Mouse (Mus musculus) heart, embryonic 15.5 days (tissue): Measurements from ENCODE around the gene Tut1. TPM values are rescaled to one million over a fixed set of nuclear protein-coding genes. Genes with fewer than 3 reads are reported as not detected.
"Not testable (repeated sequence)": the region's sequence is repeated elsewhere in the genome, so short reads cannot be mapped to it uniquely, and the experiment has no call there.

Experiments
- ATAC-seq: fragments of 200-750 bp; cut with Nextera tagmentation; replicated peaks from 2 replicates; pipeline ENCODE4 v1.8.0; 2017; ENCODE audit warnings: low read depth, moderate TSS enrichment; ENCODE audit not compliant: insufficient number of reproducible peaks, insufficient read depth, low FRiP score
- H3K27ac ChIP-seq: fragments of 300-500 bp; sonication (generic); 2 replicates; pipeline ENCODE4 v1.5.1; 2015; ENCODE audit warnings: mild to moderate bottlenecking, inconsistent platforms
- H3K27me3 ChIP-seq: fragments of 300-500 bp; sonication (generic); 2 replicates; pipeline ENCODE4 v1.6.1; 2015; ENCODE audit warnings: inconsistent platforms
- H3K36me3 ChIP-seq: fragments of 300-500 bp; sonication (generic); 2 replicates; pipeline ENCODE4 v1.6.1; 2015; ENCODE audit warnings: mild to moderate bottlenecking, inconsistent platforms
- H3K4me1 ChIP-seq: fragments of 300-500 bp; sonication (generic); replicated peaks from 2 replicates; pipeline ENCODE4 v1.6.1; 2015; ENCODE audit warnings: inconsistent platforms
- H3K4me2 ChIP-seq: fragments of 300-500 bp; sonication (generic); 2 replicates; pipeline ENCODE4 v1.6.1; 2015; ENCODE audit warnings: inconsistent platforms, mild to moderate bottlenecking, moderate library complexity
- H3K4me3 ChIP-seq: fragments of 300-500 bp; sonication (generic); 2 replicates; pipeline ENCODE4 v1.5.1; 2015; ENCODE audit warnings: mild to moderate bottlenecking, inconsistent platforms
- H3K9ac ChIP-seq: fragments of 300-500 bp; sonication (generic); 2 replicates; pipeline ENCODE4 v1.6.1; 2015; ENCODE audit warnings: mild to moderate bottlenecking, inconsistent platforms
- H3K9me3 ChIP-seq: fragments of 300-500 bp; sonication (generic); replicated peaks from 2 replicates; pipeline ENCODE4 v1.6.1; 2016; ENCODE audit warnings: inconsistent platforms
- WGBS: fragments of 180-500 bp; shearing (Covaris S2); methylation state at CpG from one replicate; pipeline ENCODE4 v1.1.7; 2015; ENCODE audit warnings: mixed read lengths; 5-methylcytosine and 5-hydroxymethylcytosine counted together
- polyA plus RNA-seq: library from polyadenylated mRNA; unstranded; fragments of >200 nt; fragmentation: Nextera tagmentation; extraction: Ambion mirVana; gene quantifications from 2 replicates; pipeline ENCODE4 v1.2.1, GENCODE M21; 2015

Gene Tut1
- polyA plus RNA-seq, 1 experiment from 2014 or later = 13.7 TPM

DNA sequence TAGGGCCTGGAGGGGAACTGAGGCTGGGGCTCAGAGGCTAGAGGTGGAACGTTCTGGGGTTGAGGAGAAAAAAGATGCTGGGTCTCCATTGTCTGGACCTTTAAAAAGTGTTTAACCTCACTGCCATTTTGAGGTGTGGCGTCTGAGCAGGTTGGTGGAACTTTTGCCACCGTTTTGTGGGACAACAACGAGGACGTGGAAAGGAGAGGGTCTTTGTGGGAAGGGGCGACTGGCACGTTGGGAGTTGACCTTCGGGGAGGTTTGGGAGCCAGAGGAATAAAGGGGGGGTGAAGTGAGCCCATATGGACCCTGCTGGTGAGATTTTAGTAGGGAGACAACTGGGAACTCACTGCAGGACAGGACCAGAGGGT, 13.7 kb downstream of the Tut1 start:
- H3K27ac ChIP-seq = peak overlapping the region; percentile 82
- no peaks in the 10 kb centered on the region for H3K27me3 ChIP-seq
- peaks cover 64% of the 10 kb centered on the region for H3K36me3 ChIP-seq
- no peaks in the 10 kb centered on the region for H3K9me3 ChIP-seq
- peak overlapping the region; percentile 80 for H3K4me3 ChIP-seq
- under 1% methylated on average over 8 of the region's 8 CpGs for WGBS
- peak overlapping the region; percentile 73 for H3K9ac ChIP-seq
- ATAC-seq = no peak
- H3K4me2 ChIP-seq = peak overlapping the region; percentile 73
- H3K4me1 ChIP-seq = peaks cover 24% of the 10 kb centered on the region

DNA sequence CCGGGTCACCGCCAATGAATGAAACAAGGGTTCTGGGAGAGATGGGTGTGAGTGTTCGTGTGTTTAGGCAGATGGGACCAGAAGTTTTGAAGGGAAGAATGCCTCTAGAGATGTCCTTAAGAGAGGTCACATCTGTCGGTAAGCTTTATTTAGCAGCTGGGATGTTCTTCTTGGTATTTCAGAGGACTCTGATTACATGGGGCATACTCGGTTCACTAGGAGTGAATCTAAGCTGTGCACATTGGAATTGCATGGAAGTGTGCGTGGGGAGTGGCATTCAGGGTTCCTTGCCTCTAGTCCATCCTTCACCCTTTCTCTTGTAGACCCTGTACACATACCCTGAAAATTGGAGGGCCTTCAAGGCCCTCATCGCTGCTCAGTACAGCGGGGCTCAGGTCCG, 14.2 kb downstream of the Tut1 start:
- H3K27me3 ChIP-seq = no peaks in the 10 kb centered on the region
- peak overlapping the region; percentile 82 for H3K27ac ChIP-seq
- peak overlapping the region; percentile 73 for H3K4me2 ChIP-seq
- peak overlapping the region; percentile 73 for H3K9ac ChIP-seq
- H3K4me3 ChIP-seq = peak overlapping the region; percentile 80
- no peak for ATAC-seq
- peaks cover 24% of the 10 kb centered on the region for H3K4me1 ChIP-seq
- under 1% methylated on average over 9 of the region's 9 CpGs for WGBS
- H3K9me3 ChIP-seq = no peaks in the 10 kb centered on the region
- H3K36me3 ChIP-seq = peaks cover 63% of the 10 kb centered on the region

DNA sequence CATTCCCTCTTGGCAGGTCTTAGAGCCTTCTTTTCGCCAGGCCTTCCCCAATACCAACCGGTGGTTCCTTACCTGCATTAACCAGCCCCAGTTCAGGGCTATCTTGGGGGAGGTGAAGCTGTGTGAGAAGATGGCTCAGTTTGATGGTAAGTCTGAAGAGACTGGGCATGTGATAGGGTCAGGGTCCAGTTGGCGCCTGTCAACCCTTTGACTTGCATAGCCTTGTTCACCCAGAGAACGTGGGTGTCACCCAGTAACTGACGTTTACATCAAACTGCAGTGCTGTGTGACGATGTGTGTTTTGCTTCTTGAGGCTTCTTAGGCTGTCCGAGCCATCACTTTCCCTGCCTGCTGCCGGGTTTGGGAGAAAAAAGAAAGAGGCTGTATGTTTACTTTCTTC, 18.8 kb downstream of the Tut1 start:
- not testable (repeated sequence) for H3K27ac ChIP-seq, H3K4me2 ChIP-seq, H3K4me3 ChIP-seq, H3K9ac ChIP-seq, H3K27me3 ChIP-seq, H3K9me3 ChIP-seq, ATAC-seq
- peaks cover 22% of the 10 kb centered on the region for H3K4me1 ChIP-seq
- 87% methylated on average over 8 of the region's 8 CpGs for WGBS
- peaks cover 87% of the 10 kb centered on the region for H3K36me3 ChIP-seq

DNA sequence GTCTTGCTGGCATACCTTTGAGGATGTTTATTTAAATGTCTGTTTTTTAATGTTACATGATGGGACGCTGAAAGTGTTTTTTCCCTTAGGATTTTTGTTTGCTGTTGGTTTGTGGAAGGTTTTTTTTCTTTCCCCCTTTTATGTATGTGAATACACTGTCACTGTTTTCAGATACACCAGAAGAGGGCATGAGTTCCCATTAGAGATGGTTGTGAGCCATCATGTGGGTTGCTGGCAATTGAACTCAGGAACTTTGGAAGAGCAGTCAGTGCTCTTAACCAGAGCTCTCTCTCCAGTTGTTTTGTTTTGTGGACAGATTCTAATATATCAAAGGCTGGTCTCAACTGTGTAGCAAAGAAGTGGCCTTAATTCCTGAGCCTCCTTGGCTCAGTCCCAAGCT, 21.0 kb downstream of the Tut1 start:
- no peak overlapping the region for H3K9ac ChIP-seq
- H3K4me3 ChIP-seq = no peak overlapping the region
- H3K36me3 ChIP-seq = peaks cover 96% of the 10 kb centered on the region
- H3K9me3 ChIP-seq = no peaks in the 10 kb centered on the region
- no peak overlapping the region for H3K4me2 ChIP-seq
- no peak overlapping the region for H3K27ac ChIP-seq
- WGBS = 91% methylated on average over 1 of the region's 1 CpGs
- ATAC-seq = no peak
- no peaks in the 10 kb centered on the region for H3K27me3 ChIP-seq
- H3K4me1 ChIP-seq = 0 out of 2 replicates have a peak, but pooled peaks cover 7% of the 10 kb centered on the region

DNA sequence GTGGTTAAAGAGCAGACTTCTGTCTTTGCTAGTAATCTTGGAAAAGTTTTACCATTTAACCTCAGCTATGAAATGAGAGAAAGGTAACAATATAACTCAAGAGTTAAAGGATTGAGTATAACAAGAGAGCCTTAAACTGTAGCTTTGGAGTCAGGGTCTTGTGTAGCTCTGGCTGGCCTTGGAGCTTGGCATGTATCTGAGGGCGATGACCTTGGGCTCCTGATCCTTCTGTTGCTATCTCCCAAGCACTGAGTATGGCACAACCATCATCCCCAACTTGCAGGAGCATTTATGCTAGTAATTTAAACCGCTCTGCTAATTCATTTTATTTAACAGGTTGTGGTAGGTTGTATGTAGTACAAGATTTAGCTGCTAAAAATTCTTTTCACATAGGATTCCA, 21.8 kb downstream of the Tut1 start:
- H3K9ac ChIP-seq = no peak overlapping the region
- no peak overlapping the region for H3K27ac ChIP-seq
- no peaks in the 10 kb centered on the region for H3K9me3 ChIP-seq
- H3K27me3 ChIP-seq = no peaks in the 10 kb centered on the region
- H3K4me1 ChIP-seq = peaks cover 10% of the 10 kb centered on the region
- ATAC-seq = no peak
- peaks cover 96% of the 10 kb centered on the region for H3K36me3 ChIP-seq
- H3K4me2 ChIP-seq = no peak overlapping the region
- H3K4me3 ChIP-seq = no peak overlapping the region
- 84% methylated on average over 2 of the region's 2 CpGs for WGBS

DNA sequence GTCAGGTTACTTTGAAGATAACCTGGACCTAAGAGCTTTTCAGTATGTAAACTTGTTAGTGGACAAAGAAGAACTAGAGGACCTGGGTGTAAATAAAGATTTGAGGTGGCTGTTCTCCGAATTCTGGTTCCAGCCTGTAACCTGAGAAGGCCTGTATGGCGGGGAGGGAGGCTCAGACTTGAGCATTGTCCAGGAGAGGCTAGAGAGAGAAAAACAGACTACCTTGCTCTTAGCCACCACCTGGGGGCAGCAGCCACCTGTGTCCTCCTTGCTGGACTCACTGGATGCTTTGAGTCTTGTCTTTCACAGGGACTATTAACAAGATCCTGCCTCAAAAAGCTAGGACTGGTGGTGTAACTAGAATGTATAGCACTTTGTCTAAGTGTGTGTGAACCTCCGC, 22.9 kb downstream of the Tut1 start:
- Histone ChIP-seq H3K27ac (peak overlapping the region; percentile 11; the same call in 1 of the 2 replicates), H3K9ac (no peak overlapping the region), H3K27me3 (no peaks in the 10 kb centered on the region), H3K9me3 (no peaks in the 10 kb centered on the region), H3K4me1 (peaks cover 20% of the 10 kb centered on the region), H3K36me3 (peaks cover 87% of the 10 kb centered on the region), H3K4me2 (no peak overlapping the region), H3K4me3 (no peak overlapping the region)
- peak; percentile 76; the same call in 1 of the 2 replicates for ATAC-seq
- WGBS = 33% methylated on average over 3 of the region's 3 CpGs

DNA sequence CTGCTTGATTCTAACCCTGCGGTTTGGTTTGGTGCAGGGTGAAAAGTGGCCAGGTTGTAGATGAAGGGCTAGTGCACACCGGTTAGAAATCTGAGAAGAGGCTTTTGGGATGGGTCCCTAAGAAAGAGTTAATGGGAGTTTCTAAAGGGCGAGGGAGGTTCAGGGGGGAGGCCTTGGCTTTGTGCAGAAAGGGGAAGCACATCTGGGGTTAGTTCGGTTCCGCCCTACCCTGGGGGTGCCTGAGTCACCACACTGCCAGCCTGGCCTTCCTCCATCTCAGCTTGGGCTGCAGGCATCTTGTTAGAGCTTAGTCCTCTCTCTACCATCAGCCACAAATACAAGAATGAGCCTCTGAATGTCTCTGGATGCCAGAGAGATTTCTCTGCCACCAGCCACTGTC, 27.1 kb downstream of the Tut1 start:
- peaks cover 62% of the 10 kb centered on the region for H3K4me1 ChIP-seq
- peak overlapping the region; percentile 31; the same call in 1 of the 2 replicates for H3K27ac ChIP-seq
- no peak overlapping the region for H3K9ac ChIP-seq
- H3K4me2 ChIP-seq = no peak overlapping the region
- no peaks in the 10 kb centered on the region for H3K9me3 ChIP-seq
- no peak overlapping the region for H3K4me3 ChIP-seq
- peaks cover 46% of the 10 kb centered on the region for H3K36me3 ChIP-seq
- no peak for ATAC-seq
- 50% methylated on average over 5 of the region's 5 CpGs for WGBS
- H3K27me3 ChIP-seq = no peaks in the 10 kb centered on the region

DNA sequence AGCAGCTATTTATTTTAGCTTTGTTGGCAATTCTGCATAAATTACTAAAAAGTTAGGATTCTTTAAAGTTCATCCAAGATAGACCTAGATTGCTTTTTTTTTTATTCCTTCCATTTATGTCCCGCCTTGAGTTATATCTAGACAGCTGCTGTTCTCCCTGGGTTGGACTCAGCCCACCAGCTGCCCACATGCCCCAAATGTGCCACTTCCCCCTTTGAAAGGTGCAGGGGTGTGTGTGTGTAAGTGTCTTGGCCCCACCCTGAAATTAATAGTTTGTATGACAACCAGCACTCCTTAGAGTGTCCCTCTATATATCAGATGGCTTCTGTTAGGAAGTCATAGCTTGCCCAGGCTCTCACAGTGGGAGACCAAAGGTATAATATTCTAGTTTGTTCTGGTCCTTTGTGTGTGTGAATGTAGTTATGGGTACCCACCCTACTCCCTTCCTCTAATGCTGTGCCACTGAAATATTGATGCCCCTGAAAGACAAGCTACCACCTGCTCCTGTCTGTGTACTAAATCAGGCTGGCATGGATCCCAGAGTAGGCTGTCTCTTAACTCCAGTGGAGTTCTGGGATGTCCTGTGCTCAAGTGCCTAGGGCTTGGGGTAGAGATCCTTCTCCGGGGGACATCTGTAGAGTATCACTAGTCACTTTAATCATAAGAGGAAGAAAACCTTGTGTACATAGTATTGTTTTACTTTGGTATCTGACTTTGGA, 28.0 kb downstream of the Tut1 start:
- H3K4me1 ChIP-seq = peaks cover 59% of the 10 kb centered on the region
- WGBS = 54% methylated on average over 2 of the region's 2 CpGs
- peaks cover 38% of the 10 kb centered on the region for H3K36me3 ChIP-seq
- no peak overlapping the region for H3K4me2 ChIP-seq
- H3K9ac ChIP-seq = no peak overlapping the region
- H3K4me3 ChIP-seq = no peak overlapping the region
- H3K9me3 ChIP-seq = no peaks in the 10 kb centered on the region
- H3K27ac ChIP-seq = peak overlapping the region; percentile 31
- ATAC-seq = no peak
- no peaks in the 10 kb centered on the region for H3K27me3 ChIP-seq

DNA sequence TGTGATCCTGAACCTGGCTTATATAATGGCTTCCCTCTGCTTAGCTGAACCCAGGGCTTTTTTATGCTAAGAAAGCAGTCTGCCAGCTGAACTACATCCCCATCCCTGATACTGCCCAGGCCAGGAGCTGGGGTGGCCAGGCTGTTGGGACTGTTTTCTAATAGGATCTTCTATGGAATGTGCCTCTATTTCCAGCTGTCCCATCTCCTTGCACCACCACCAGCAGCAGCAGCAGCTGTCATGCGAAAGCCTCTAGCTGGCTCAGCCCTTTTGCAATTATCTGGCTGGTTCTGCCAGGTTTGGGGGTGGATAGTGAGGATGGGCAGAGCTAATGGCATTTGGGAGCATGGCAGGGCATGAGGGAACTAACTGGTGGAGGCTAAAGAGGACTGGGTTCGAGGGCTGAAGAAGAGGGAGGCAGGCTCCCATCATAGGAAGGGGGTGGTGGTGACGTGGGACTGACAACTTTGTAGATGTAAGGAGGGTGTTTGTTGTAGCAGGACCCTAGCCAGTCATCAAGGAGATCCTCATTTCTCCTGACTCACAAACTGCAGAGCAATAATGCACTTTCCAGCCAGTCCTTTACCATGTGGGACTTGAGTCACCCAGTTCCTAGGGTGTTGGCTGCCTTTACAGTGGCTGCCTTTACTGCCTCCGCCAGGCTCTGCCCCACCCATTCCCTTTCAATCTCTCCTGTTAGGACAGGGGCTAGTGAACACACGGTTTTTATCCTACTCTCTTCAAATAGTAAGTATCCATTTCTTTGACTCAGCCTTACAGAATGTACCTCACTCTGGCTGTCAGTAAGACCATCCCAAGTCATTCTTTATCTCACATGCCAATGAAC, 28.9 kb downstream of the Tut1 start:
- Histone ChIP-seq H3K9ac (peak overlapping the region; percentile 4; the same call in 1 of the 2 replicates), H3K27me3 (no peaks in the 10 kb centered on the region), H3K4me2 (no peak overlapping the region), H3K36me3 (peaks cover 29% of the 10 kb centered on the region), H3K9me3 (no peaks in the 10 kb centered on the region), H3K27ac (peak overlapping the region; percentile 55), H3K4me1 (peaks cover 64% of the 10 kb centered on the region), H3K4me3 (no peak overlapping the region)
- WGBS = 36% methylated on average over 5 of the region's 5 CpGs
- no peak for ATAC-seq

DNA sequence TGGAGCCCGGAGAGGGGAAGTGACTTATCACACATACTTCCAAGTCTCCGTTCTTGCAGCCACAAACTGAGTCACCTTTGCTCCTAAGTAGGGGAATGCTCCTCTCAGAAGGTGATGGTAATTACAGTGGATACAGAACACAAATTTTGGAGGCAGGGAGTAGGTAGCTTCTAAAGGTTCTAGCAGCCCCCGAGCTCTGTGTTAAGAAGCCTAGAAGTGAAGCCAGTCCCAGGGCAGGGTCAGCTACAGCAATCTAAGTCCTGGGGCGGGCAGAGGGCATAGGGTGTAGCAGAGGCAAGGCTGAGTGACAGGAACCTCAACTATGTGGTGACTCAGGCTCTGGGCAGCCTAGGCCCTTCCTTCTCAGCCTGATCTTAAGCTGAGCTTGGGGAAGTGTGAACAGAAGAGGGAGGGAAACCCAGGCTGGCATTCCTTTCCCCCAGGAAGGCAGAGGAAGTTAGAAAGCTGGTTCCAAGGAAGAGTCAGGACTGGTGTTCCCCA, 29.6 kb downstream of the Tut1 start:
- H3K27me3 ChIP-seq = no peaks in the 10 kb centered on the region
- 0 out of 2 replicates have a peak overlapping the region, but pooled peaks have one; percentile 4 for H3K9ac ChIP-seq
- peaks cover 23% of the 10 kb centered on the region for H3K36me3 ChIP-seq
- no peak overlapping the region for H3K4me3 ChIP-seq
- peak overlapping the region; percentile 55 for H3K27ac ChIP-seq
- ATAC-seq = no peak
- no peaks in the 10 kb centered on the region for H3K9me3 ChIP-seq
- no peak overlapping the region for H3K4me2 ChIP-seq
- peaks cover 71% of the 10 kb centered on the region for H3K4me1 ChIP-seq
- 8% methylated on average over 4 of the region's 4 CpGs for WGBS

DNA sequence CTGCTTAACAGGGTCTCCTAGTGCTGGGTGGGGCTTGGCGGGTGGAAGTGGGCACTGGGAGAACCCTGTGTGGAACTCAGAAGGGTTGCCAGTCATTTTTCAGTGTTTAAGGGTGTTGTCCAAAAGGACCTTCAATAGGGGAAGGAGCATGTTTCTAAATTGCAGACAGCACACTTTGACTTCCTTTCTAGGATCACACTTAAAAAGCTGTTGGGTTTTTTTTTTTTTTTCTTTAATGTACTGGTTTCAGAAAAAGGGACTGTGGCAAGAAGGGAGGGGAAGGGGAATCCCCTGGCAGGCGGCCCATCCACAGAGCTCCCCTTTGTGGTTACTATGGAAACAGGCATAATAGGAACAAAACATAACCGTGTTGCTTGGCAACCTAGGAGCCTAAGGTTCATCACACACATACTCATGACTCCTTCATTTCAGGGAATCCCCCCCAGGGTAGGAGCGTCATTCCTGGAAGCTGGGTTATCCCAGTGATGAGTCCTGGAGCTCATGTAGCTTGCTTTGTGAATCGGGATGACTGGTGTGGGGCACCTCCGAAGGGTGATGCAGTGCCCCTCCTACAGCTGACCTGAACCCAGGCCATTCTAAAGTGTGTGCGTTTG, 30.7 kb downstream of the Tut1 start:
- Histone ChIP-seq H3K4me1 (peaks cover 78% of the 10 kb centered on the region), H3K27ac (peak overlapping the region; percentile 55), H3K9ac (no peak overlapping the region), H3K4me3 (no peak overlapping the region), H3K36me3 (peaks cover 12% of the 10 kb centered on the region), H3K9me3 (no peaks in the 10 kb centered on the region), H3K27me3 (no peaks in the 10 kb centered on the region), H3K4me2 (no peak overlapping the region)
- 19% methylated on average over 7 of the region's 7 CpGs for WGBS
- no peak for ATAC-seq
